Mouse (Mus musculus): ENCODE measurements at regions not wholly inside any gene's neighbourhood (a gene's known extent, or its start where the extent isn't known, plus 50 kb on each side); places are given as distances from the start of the nearest gene placed in this dataset.

DNA sequence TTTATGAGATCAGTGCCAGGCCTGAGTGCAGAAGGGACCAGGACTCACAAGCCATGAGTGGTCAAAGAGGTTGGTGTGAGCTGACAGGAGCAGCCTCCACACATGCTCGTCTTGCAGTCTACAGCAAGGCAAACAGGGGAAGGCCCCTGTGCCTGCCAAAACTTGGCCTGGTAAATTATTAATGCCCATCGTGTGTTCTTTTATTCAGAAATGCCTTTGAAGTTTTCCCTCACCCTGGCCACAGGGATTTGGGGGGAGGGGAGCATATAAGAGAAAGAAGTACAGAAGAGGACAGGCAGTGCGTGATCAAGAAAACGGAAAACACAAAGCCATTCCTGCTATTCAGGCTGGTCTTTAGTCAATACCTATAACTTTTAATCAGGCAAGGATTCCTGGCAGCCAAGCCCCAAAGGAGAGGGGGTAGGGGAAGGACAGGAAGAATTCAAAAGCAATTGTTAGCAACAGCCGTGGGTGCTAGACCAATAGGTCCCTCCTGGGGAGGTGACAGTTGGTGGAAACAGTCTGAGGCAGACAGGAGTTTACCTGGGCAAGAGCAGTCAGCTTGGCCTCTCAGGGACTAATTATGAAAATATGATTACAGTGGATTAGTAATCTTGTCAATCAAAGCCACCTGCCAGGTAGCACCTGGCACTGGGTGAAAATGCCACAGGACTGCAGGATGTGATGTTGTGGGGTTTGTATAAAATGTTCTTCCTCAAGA is 357.4 kb upstream of the Rack1 start:
- no peak for ATAC-seq (replicated peaks; ENCODE audit: low read depth, poor library complexity, severe bottlenecking)

DNA sequence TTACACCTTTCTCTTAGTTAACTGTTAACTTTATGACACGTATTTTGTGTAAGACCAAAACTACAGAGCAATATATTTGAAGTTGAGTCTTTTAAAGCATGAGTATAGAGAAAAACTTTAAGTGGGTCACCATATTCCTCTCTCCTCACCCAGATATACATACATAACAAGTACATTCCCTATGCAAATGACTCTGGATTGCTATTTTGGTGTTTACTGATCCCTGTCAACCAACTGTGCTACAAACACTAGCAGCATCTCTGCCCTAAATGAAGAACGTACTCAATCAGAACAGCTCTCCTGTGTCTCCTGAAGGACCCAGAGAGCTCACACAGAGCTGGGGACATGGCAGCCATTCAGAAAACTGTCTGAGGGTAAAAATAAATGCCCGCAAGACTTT is 363.4 kb upstream of the Rack1 start:
- no peak for ATAC-seq (replicated peaks; ENCODE audit: low read depth, poor library complexity, severe bottlenecking)

DNA sequence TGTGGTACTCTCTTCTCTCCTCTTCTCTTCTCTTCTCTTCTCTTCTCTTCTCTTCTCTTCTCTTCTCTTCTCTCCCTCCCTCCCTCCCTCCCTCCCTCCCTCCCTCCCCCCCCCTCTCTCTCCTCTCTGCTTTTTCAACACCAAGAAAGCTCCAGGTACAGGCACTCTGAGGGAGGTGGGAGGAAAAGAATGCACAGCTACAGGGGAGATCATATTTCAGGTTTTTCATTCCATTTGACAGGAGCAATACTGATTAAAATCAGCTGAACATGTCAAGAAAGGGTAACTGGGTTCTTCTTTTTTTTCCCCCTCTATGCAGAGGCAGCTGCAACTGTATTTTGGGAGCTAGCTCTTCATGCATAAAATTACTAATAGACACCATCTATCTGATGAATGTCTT is 368.8 kb upstream of the Rack1 start:
- ATAC-seq (replicated peaks; ENCODE audit: low read depth, poor library complexity, severe bottlenecking), result no peak

DNA sequence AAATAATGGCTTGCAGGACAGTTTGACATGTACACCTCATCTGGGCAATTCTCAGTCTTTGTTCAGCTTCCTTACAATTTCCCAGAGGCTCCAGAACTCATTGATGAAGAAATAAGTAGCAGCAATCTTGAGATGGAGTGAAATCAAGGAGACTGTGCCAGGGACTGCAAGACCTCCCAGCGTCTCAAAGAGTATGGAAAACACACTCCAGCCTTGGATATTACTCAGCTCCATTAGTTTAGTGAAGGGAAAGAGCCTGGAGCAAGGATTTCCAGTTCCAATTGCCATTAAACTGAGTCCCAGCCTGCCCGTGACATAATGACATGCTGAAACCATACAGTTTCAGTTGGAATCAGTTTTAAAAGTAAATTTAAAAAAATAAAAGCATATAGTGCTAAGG is 372.7 kb upstream of the Rack1 start:
- ATAC-seq (replicated peaks; ENCODE audit: low read depth, poor library complexity, severe bottlenecking), result no peak

DNA sequence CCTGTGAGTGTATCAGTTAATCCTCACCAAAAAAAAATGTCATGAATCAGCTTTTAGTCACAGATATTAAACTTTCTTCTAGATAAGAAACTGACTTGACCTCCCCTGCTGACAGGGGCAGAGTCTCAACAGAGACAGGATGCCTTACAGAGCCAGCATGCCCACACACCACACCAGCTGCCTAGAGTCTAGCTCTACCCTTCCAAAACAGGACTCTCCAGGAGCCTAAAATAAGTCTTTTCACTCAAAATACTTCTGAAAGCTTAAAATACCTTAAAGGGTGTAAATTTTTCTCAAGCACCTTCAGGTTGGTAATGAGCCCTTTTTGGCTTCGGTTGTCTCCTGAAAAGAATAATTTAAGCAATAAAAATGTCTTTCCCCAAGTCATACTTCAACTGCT is 373.7 kb upstream of the Rack1 start:
- no peak for ATAC-seq (replicated peaks; ENCODE audit: low read depth, poor library complexity, severe bottlenecking)

DNA sequence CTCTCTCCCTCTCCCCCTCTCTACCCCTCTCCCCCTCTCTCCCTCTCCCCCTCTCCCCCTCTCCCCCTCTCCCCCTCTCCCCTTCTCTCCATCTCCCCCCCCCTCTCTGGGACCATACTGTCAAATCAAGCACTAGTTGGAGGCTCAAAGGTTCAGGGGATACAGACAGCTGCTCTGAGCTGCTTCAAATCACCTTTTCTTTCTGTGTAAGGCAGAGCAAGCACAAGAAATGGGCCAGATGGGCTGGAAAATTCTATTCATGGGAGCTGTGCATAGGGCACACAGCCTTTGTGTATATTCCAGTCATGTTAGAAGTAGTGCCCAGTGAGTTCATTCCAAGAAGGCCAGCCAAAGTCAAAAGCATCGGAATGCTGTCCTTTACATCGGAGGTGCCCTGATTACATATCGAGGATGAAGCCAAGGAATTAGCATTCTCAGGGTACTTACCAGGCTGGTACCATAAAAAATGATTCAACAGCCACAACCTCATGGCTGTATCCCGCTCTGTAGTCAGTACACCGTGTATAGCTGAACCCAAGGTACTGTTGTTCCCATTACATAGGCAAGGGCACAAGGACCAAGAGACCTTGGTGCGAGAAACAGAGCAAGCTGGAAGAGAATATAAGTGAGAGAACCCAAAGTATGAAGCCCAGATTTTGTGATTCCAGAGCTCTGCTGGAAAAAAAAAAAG is 381.9 kb upstream of the Rack1 start:
- no peak for ATAC-seq (replicated peaks; ENCODE audit: low read depth, poor library complexity, severe bottlenecking)

DNA sequence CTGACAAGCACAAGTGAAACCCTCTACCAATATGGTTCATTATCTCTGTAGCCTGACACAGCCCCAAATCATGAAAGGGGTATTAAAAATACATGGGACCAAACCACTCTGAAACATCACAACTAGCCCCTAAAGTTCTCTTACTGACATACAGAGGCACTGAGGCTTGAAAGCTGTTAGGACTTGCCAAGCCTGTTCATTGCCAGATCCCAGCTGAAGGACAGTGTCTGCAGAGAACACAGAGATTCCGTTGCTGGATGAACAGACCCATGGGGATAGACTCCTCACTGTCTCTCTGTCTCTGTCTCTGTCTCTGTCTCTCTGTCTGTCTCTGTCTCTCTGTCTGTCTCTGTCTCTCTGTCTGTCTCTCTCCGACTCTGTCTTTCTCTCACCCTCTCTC is 382.5 kb upstream of the Rack1 start:
- no peak for ATAC-seq (replicated peaks; ENCODE audit: low read depth, poor library complexity, severe bottlenecking)

DNA sequence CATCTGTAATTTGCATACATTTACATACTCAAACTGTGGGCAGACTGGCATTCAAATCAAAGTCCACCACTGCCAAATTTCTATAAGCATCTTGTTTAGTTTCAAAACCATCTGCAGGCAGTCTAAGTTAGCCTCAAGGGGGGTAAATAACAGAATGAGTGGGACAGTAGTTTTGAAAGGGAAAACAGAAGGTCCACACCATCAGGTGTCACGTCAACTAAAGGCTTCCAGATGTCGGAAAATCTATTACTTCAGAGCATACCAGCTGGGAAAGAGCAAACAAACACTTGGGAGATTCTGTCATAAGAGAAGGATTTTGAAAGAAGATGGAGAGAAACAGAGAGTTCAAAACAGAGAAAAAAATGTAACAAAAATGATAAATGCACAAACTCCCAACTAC is 402.1 kb upstream of the Rack1 start:
- no peak for ATAC-seq (replicated peaks; ENCODE audit: low read depth, poor library complexity, severe bottlenecking)

- no peak for ATAC-seq (replicated peaks; ENCODE audit: low read depth, poor library complexity, severe bottlenecking)
These were observed 392.7 kb upstream of the Sgcd start for GRCm38 (mm10) chr11:48381489-48381888.

DNA sequence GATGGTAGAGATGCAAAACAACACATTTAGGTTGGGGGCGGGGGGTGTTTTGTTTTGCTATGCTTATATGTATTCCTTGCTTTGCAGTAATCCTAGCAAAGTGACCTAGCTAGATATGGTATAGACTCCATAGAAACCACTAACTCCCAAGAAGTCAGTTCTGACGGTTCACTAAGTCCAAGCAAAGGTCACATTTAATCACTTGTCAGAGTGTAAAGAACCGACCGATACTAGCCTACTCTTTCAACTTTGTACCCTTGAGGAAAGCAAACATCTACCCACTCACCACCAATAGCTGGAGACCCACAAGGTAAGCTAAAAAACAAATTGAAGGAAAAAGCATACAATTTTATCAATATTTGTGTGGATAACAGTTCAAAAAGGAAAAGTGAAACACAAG is 389.3 kb upstream of the Sgcd start:
- ATAC-seq (replicated peaks; ENCODE audit: low read depth, poor library complexity, severe bottlenecking), result no peak

- no peak for ATAC-seq (replicated peaks; ENCODE audit: low read depth, poor library complexity, severe bottlenecking)
These were observed 388.5 kb upstream of the Sgcd start for GRCm38 (mm10) chr11:48377269-48377668.

DNA sequence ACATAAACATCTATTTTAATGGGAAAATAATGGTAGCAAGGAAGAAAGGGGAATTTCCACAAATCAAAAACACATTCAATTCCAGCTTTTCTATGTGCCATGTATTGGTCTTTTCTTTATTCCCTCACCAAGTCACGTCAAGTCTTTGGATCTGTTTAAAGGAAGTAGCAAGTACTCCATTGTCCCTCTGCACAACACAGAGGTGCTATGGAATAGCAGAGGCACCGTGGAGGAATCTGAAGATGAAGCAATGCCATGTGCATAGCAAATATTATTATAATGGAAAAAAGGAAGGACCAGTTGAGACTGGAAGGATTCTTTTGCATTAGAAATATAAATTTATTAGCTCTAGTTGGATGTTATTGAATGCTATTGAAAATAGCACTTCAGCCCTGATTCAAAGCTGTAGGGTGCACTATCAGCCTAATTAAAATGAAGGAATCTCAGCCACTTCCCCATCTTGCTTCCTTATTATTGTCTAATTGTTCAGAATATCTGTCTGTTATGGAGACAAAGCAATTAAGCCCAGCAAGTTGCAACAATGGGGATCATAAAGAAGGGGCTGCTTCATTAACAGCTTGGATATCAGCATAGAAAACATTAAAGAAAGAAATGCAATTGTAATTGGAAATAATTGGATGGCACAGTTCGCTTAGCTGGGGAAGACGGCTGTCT is 362.7 kb upstream of the Sgcd start:
- ATAC-seq (replicated peaks; ENCODE audit: low read depth, poor library complexity, severe bottlenecking), result no peak

DNA sequence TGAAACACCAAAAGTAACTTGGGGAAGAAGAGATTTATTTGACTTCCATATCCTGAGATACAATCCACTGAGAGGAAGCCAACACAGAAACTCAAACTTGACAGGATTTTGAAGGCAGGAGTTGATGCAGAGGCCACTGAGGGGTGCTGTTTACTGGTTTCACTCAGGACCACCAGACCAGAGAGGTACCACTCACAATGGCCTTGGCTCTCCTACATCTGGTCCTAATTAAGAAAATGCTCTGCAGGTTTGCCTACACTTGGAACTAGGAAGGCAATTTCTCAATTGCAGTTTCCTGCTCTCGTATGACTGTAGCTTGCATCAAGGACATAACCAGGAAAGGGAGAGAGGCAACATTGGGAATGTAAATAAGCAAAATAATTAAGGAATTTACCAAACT is 325.7 kb upstream of the Sgcd start:
- ATAC-seq (replicated peaks; ENCODE audit: low read depth, poor library complexity, severe bottlenecking), result no peak

- no peak for ATAC-seq (replicated peaks; ENCODE audit: low read depth, poor library complexity, severe bottlenecking)
These were observed 306.6 kb upstream of the Sgcd start for GRCm38 (mm10) chr11:48295370-48295769.

DNA sequence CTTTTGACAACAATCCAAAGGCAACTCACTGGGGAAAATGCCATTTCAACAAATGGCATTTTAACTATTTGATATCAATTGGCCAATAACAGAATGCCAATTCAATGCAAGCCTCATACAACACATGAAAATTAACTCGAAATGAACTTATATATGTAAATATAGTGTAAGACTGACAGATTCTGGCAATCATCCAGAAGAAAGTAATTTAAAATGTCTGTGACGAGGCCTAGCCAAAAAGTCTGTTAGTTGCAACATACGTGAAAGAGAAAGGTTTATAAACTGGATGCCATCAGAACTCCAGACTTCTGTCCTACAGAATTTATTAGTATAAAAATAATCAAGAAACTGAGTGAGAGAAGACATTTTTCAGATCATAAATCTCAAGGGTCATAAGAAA is 273.7 kb upstream of the Sgcd start:
- no peak for ATAC-seq (replicated peaks; ENCODE audit: low read depth, poor library complexity, severe bottlenecking)

- ATAC-seq (replicated peaks; ENCODE audit: low read depth, poor library complexity, severe bottlenecking), result no peak
These were observed 272.3 kb upstream of the Sgcd start for GRCm38 (mm10) chr11:48261089-48261488.

DNA sequence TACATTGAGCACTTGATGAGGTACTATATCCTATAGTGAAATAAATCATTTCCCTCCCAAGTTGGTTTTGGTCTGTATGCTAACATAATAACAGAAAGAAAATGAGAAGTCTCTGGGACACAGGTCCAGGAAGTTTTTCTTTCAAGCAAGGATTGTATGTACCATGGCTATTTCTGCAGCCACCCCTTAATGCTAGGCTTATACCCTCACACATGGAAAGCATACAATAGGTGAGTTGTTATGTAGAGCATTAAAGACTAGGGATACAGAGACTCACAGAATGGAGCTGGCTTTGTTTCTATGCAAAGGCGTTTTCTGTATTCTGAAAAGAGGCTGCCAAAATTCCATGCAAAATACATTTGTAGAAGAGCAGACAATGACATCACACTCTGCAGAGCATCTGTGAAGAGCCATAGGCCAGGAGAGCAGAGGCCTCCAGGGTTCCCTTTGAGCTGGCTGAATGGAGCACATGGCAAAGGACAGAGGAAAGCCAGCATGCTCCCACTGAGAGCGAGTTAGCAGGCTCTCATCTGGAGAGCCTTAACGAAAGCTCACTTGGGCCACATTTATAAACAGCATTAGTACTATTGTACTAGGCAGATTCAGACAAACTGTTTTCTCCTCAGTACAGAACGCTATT is 262.0 kb upstream of the Sgcd start:
- ATAC-seq (replicated peaks; ENCODE audit: low read depth, poor library complexity, severe bottlenecking), result no peak

DNA sequence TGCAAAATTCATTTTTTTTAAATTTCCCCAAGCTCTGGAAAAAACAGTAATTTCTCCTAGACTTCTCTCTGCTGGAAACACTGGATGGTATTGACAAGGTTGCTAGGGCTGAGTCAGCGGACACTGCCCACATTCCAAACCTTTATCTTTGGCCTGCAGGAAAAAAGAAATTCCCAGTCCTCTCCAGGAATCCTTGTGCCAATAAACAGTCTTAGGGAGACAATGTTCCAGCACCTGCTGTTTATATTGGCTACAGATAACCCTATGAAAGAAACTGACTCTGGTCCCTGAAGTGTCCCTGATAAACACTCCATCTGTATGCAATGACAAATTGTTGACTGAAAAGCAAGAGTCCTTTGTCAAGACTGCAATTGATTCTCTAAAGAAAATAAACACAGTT is 260.5 kb upstream of the Sgcd start:
- no peak for ATAC-seq (replicated peaks; ENCODE audit: low read depth, poor library complexity, severe bottlenecking)

DNA sequence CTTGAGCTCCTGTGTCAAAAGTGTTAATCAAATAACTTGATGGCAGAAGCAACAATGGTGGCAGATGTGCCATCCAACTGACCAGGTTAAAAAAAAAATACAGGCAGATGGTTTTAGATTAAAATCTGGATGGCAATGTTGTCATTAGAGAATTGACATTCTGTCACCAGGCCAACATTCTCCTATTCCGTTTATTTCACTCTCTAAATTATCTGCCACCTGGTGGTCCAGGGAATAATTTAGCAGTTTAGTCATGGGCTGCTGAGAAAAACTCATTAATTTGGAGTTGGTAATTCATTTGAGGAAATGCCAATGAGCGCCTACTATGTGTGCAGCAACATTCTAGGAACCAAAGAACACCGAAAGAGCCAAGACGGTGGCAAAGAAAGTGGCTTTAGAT is 232.4 kb upstream of the Sgcd start:
- ATAC-seq (replicated peaks; ENCODE audit: low read depth, poor library complexity, severe bottlenecking), result no peak

- ATAC-seq (replicated peaks; ENCODE audit: low read depth, poor library complexity, severe bottlenecking), result no peak
These were observed 230.4 kb upstream of the Sgcd start for GRCm38 (mm10) chr11:48219157-48219556.

DNA sequence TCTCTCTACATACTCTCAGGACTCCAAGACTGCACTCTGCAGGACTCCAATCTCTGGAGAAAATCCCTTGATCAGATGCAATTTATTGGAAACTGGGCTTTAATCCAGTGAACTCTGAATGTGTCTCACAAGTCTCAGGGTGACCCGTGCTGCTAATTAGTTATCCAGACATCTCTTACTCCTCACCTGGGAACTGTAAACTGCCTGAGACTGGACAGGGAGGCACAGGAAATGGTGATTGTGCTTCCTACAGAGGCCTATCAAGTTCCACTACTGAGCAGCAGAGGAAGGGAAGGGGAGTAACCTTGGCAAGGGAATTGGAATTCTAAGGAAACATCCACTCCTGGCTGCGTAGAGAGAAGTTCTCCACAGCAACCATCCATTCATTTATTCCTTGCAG is 228.0 kb upstream of the Sgcd start:
- no peak for ATAC-seq (replicated peaks; ENCODE audit: low read depth, poor library complexity, severe bottlenecking)
